Mouse (Mus musculus) lung, embryonic 15.5 days (tissue): ENCODE results near the gene Irak4. TPM values are rescaled to one million over a fixed set of nuclear protein-coding genes. Genes with fewer than 3 reads are reported as not detected.
A peak's percentile ranks its signal among the peaks of the same experiment; 100 is the strongest.

Source experiments
- ATAC-seq: fragments of 200-750 bp; cut with Nextera tagmentation; 2 replicates; pipeline ENCODE4 v1.8.0; 2017; ENCODE audit warnings: moderate number of reproducible peaks, borderline replicate concordance; ENCODE audit not compliant: low FRiP score, low TSS enrichment; ENCODE audit errors: extremely low read depth
- H3K27ac ChIP-seq: fragments of 300-500 bp; sonication (generic); 2 replicates; pipeline ENCODE4 v1.5.1; 2015; ENCODE audit warnings: moderate library complexity, mild to moderate bottlenecking, inconsistent platforms
- H3K27me3 ChIP-seq: fragments of 300-500 bp; sonication (generic); 2 replicates; pipeline ENCODE4 v1.6.1; 2015; ENCODE audit warnings: inconsistent platforms
- H3K36me3 ChIP-seq: fragments of 300-500 bp; sonication (generic); 2 replicates; pipeline ENCODE4 v1.6.1; 2015; ENCODE audit warnings: inconsistent platforms
- H3K4me1 ChIP-seq: fragments of 300-500 bp; sonication (generic); 2 replicates; pipeline ENCODE4 v1.6.1; 2015; ENCODE audit warnings: inconsistent platforms
- H3K4me2 ChIP-seq: fragments of 300-500 bp; sonication (generic); 2 replicates; pipeline ENCODE4 v1.6.1; 2015; ENCODE audit warnings: inconsistent platforms, mild to moderate bottlenecking, moderate library complexity
- H3K4me3 ChIP-seq: fragments of 300-500 bp; sonication (generic); 2 replicates; pipeline ENCODE4 v1.5.1; 2015; ENCODE audit warnings: mild to moderate bottlenecking, inconsistent platforms
- H3K9ac ChIP-seq: fragments of 300-500 bp; sonication (generic); 2 replicates; pipeline ENCODE4 v1.6.1; 2015; ENCODE audit warnings: inconsistent platforms
- H3K9me3 ChIP-seq: fragments of 300-500 bp; sonication (generic); 2 replicates; pipeline ENCODE4 v1.6.1; 2016; ENCODE audit warnings: inconsistent platforms
- WGBS: fragments of 180-500 bp; shearing (Covaris S2); methylation state at CpG from one replicate; pipeline ENCODE4 v1.1.7; 2015; 5-methylcytosine and 5-hydroxymethylcytosine counted together
- polyA plus RNA-seq: library from polyadenylated mRNA; unstranded; fragments of >200 nt; fragmentation: Nextera tagmentation; extraction: Ambion mirVana; gene quantifications from 2 replicates; pipeline ENCODE4 v1.2.1, GENCODE M21; 2015

Gene Irak4
- polyA plus RNA-seq, 1 experiment from 2014 or later: 9.9 TPM

DNA sequence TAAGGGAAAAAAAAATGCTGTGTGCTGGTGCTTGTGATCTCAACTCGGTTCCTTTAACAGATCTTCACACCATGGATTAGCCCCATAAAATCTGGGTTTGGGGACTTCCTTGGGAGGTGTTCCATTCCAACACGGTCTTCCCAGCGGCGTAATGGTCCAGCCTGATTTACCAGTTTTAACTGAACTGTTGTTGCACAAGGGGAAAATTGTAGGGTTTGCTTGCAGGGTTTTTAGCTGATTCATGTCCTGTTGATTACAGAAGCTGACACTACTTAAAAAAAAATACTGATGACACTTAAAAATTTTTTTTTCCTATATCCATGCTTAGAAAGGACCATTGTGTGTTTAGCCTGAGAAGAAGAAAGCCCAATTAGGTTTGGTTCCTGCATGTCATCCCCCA is 47.9 kb downstream of the Irak4 start:
- Histone ChIP-seq H3K9ac (no peak overlapping the region), H3K27ac (no peak overlapping the region)

DNA sequence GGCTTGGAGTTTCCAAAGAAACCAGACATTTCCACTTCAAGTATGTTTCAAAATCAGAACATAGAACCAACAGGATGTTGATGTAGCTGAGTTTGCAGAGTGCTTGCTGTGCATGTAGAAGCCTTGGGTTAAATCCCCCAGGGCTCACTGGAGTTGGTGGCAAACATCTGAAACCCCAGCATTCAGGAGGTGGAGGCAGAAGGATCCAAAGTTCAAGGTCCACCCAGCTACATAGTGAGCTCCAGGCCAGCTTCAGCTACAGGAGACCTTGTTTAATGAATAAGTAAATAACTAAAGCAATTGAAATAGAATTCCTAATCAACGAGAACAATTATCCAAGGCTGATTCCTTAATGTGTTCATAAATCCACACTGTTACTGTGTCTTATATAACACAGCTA is 50.1 kb downstream of the Irak4 start:
- Histone ChIP-seq H3K9ac (no peak overlapping the region), H3K27ac (no peak overlapping the region), H3K4me1 (peaks cover 3% of the 10 kb centered on the region; the same call in 1 of the 2 replicates), H3K9me3 (no peaks in the 10 kb centered on the region), H3K27me3 (no peaks in the 10 kb centered on the region), H3K4me2 (no peak overlapping the region), H3K4me3 (no peak overlapping the region), H3K36me3 (no peaks in the 10 kb centered on the region)
- 84% methylated on average over 1 of the region's 1 CpGs for WGBS
- no peak for ATAC-seq

More for the DNA sequence above, 47.9 kb downstream of the Irak4 start:
- Histone ChIP-seq H3K27me3 (no peaks in the 10 kb centered on the region), H3K4me3 (no peak overlapping the region), H3K4me2 (no peak overlapping the region), H3K4me1 (peaks cover 11% of the 10 kb centered on the region; the same call in 1 of the 2 replicates), H3K9me3 (no peaks in the 10 kb centered on the region), H3K36me3 (no peaks in the 10 kb centered on the region)
- 81% methylated on average over 4 of the region's 4 CpGs for WGBS
- no peak for ATAC-seq

DNA sequence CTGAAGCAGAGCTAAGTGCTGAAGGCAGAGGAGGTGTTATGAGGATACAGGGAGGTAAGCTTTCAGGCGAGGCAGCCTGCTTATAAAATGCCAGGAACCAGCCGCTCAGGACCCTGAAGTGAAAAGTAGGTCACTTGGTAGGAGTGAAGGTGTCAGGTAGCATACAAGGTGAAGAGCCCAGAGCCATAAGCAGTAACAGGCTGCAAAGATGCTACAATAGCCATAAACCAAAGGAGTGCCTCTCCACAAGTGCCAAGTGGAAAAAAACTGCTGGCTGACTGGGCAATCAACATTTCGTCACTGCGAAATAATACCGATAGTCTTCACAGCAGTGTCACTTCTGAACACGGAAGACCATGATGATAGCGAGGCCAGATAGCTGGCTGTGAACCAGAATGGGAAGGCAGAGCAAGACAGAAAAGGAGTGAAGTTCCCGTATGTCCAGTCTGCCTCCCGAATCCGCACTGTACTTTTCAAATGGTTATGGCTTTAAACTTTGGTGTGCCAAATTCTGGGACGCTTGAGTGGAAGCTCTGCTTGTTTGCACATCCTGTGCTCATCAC is 56.8 kb downstream of the Irak4 start:
- 61% methylated on average over 11 of the region's 11 CpGs for WGBS
- H3K27me3 ChIP-seq: no peaks in the 10 kb centered on the region
- no peaks in the 10 kb centered on the region for H3K9me3 ChIP-seq
- ATAC-seq: no peak
- no peak overlapping the region for H3K4me2 ChIP-seq
- no peaks in the 10 kb centered on the region for H3K4me1 ChIP-seq
- no peak overlapping the region for H3K27ac ChIP-seq
- no peak overlapping the region for H3K4me3 ChIP-seq
- H3K36me3 ChIP-seq: no peaks in the 10 kb centered on the region
- no peak overlapping the region for H3K9ac ChIP-seq

DNA sequence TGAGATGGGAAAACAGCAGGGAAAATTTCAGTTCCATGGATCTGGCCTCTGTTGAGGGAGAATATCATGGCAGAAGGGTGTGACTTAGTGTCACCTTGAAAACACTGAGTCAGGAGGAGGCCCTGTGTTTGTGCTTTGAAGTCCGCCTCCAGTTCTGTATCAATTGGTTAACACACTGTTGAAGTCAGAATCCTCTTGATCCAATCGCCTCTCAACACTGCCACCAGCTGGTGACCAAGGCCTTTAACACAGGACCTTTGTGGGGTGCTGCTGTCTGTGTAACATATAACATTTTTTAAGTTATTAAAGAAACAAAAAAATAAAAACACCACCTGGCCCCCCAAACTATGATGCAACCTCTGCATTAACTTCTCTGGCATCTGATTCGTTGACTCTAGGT is 57.9 kb downstream of the Irak4 start:
- H3K27me3 ChIP-seq: no peaks in the 10 kb centered on the region
- no peak overlapping the region for H3K4me2 ChIP-seq
- WGBS: 25% methylated on average over 3 of the region's 3 CpGs
- no peaks in the 10 kb centered on the region for H3K9me3 ChIP-seq
- H3K27ac ChIP-seq: no peak overlapping the region
- no peaks in the 10 kb centered on the region for H3K4me1 ChIP-seq
- 0 out of 2 replicates have a peak, but pooled peaks have one; percentile 27 for ATAC-seq
- H3K4me3 ChIP-seq: no peak overlapping the region
- H3K9ac ChIP-seq: no peak overlapping the region
- H3K36me3 ChIP-seq: no peaks in the 10 kb centered on the region

DNA sequence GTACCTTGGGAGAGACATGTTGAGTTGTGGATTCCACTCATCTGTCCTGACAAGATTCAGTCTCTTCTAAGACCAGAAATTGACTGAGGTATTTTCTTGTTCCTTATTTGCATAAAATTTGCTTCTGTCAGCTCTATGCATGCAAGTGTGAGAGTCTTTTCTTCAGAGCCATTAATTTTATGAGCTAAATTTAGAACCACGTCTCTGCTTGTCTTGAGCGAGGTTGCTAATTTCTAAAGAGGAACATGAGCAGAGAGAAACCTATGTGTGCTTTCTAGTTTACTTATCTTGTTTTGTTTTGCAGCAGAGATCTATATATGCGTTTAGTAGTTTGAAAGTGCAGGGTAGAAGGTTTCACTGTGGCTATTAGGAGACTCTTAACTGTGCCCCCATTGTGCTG is 59.0 kb downstream of the Irak4 start:
- WGBS: 63% methylated on average over 3 of the region's 3 CpGs
- ATAC-seq: no peak
- no peak overlapping the region for H3K9ac ChIP-seq

DNA sequence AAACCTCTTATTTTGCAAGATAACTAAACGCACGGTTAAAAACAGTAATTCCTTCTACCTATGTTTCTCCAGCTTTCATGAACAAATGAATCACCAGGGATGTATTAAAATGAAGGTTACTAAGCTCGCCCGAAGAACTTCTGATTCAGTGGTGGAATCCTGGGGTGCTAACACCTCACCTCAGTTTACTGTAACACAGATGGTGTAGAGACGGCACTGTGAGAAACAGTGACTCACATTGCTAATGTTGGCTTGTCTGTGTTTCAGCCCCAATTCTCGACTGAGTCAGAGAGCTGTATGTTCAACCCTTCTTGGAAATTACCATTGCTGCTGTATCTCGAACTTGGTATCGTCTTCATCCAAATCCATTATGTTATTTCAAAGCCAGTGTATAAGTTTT is 64.3 kb downstream of the Irak4 start:
- no peak for ATAC-seq
- no peaks in the 10 kb centered on the region for H3K4me1 ChIP-seq
- H3K9ac ChIP-seq: no peak overlapping the region
- H3K27me3 ChIP-seq: no peaks in the 10 kb centered on the region
- H3K9me3 ChIP-seq: no peaks in the 10 kb centered on the region
- 90% methylated on average over 8 of the region's 8 CpGs for WGBS
- H3K36me3 ChIP-seq: no peaks in the 10 kb centered on the region
- H3K4me2 ChIP-seq: no peak overlapping the region
- no peak overlapping the region for H3K4me3 ChIP-seq
- H3K27ac ChIP-seq: no peak overlapping the region

More for the DNA sequence above, 59.0 kb downstream of the Irak4 start:
- Histone ChIP-seq H3K27me3 (no peaks in the 10 kb centered on the region), H3K4me3 (no peak overlapping the region), H3K9me3 (no peaks in the 10 kb centered on the region), H3K36me3 (no peaks in the 10 kb centered on the region), H3K27ac (no peak overlapping the region), H3K4me2 (no peak overlapping the region), H3K4me1 (no peaks in the 10 kb centered on the region)

DNA sequence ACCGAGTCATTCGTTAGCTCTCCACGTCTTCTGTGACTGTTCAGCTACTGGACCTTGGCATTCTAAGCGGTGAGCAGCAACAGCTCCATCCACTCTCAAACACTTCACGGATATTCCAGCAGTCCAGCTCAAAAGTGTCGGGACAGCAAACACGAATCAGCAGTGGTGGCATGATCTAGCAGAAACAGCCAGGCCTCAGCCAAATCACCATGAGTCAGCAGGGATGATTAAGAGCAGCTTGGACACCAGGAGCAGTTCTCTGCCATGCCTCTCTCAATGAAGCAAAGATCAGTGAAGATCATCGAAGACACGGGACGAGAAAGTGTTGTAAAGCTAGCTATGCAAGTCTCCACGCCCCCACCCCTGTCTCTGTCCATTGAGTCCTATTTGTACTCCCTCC is 72.6 kb downstream of the Irak4 start:
- no peak overlapping the region for H3K9ac ChIP-seq
- H3K4me2 ChIP-seq: no peak overlapping the region
- H3K36me3 ChIP-seq: no peaks in the 10 kb centered on the region
- H3K4me1 ChIP-seq: no peaks in the 10 kb centered on the region
- no peak overlapping the region for H3K4me3 ChIP-seq
- no peak overlapping the region for H3K27ac ChIP-seq
- no peaks in the 10 kb centered on the region for H3K27me3 ChIP-seq
- ATAC-seq: no peak
- 83% methylated on average over 11 of the region's 11 CpGs for WGBS
- no peaks in the 10 kb centered on the region for H3K9me3 ChIP-seq

DNA sequence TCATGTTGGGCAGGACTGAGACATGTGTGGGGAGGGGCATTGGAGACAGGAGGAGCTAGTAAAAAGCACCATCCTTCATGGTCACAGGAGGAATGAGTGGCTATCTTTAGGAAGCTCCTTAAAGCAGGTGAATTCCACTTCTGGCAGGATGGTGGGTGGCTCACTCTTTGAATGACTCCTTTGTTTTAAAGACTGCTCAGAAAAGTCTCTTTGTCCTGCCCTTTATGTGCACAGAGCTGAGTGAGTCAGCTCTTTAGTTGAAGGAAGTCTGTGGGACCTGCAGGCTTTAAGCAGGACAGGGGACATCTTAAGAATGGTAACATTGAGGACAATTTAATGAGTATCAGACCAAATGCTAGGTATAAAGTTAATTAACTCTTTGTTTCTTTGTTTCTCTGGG is 77.5 kb downstream of the Irak4 start:
- ATAC-seq: no peak; the same call in 1 of the 2 replicates
- Histone ChIP-seq H3K9ac (no peak overlapping the region), H3K27me3 (no peaks in the 10 kb centered on the region), H3K4me3 (no peak overlapping the region), H3K36me3 (no peaks in the 10 kb centered on the region), H3K4me1 (no peaks in the 10 kb centered on the region), H3K4me2 (no peak overlapping the region), H3K9me3 (no peaks in the 10 kb centered on the region), H3K27ac (no peak overlapping the region)

DNA sequence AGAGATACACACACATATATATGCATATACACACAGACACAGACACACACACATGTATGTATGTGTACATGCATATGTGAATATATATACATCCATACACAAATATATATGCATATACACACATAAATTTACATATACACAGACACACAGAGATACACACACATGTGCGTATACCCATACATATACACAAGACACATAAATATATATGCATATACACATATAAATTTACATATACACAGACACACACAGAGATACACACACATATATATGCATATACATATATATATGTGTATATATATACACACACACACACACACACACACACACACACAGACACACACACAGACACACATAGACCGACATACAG is 85.0 kb downstream of the Irak4 start:
- Histone ChIP-seq H3K9ac (no peak overlapping the region; the same call in 1 of the 2 replicates), H3K4me1 (no peaks in the 10 kb centered on the region), H3K4me3 (peak overlapping the region; percentile 53), H3K4me2 (peak overlapping the region; percentile 94), H3K9me3 (no peaks in the 10 kb centered on the region), H3K27ac (no peak overlapping the region), H3K36me3 (no peaks in the 10 kb centered on the region), H3K27me3 (peaks cover 27% of the 10 kb centered on the region)
- 39% methylated on average over 2 of the region's 2 CpGs for WGBS
- ATAC-seq: no peak

DNA sequence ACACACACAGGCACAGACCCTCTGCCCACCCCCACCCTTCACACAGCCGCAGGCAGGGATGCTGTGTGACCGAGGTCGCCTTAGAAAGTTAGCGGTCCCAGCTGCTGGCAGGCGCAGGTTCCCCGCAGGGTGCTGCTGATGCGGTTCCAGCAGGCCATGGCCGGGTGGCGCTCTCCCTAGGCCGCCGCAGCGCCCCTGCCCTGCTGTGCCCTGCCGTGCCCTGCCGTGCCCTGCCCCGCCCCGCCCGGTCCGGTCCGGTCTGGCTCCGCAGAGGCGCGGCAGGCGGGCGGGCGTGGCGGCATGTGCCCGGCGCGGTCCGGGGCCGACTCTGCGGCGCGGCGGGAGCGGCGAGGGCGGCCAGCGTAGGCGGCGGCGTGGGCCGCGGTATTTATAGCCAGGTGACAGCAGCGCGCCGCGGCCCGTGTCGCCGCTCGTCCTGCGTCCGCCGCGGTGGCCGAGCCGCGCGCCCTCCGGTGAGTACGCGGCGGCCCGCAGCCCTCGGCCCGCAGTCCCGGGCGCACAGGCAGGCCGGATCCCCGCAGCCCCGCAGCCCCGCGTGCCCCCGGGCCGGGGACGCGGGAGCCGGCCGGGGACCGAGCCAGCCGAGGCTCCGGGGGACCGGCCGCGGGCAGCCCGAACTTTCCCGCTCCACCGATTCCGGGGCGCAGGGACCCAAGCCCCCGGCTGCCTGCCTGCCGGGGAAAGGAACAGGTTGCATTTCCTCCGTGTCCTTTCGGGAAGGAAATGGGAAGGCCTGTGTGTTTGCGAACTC is 85.6 kb downstream of the Irak4 start, which contains the start of gene Tmem117:
Gene Tmem117 (plus strand): TSS at position 403 of the 772 bp plus-strand sequence.
- H3K9ac ChIP-seq: peak within 1 kb of the TSS; percentile 41
- H3K27me3 ChIP-seq: peaks cover 27% of the 10 kb centered on the region
- no peaks in the 10 kb centered on the region for H3K4me1 ChIP-seq
- no peaks in the 10 kb centered on the region for H3K9me3 ChIP-seq
- no peak within 1 kb of the TSS for H3K27ac ChIP-seq
- peak within 1 kb of the TSS; percentile 94 for H3K4me2 ChIP-seq
- ATAC-seq: peak; percentile 81
- H3K36me3 ChIP-seq: no peaks in the 10 kb centered on the region
- WGBS: under 1% methylated on average over 67 of the region's 96 CpGs
- H3K4me3 ChIP-seq: peak within 1 kb of the TSS; percentile 53

DNA sequence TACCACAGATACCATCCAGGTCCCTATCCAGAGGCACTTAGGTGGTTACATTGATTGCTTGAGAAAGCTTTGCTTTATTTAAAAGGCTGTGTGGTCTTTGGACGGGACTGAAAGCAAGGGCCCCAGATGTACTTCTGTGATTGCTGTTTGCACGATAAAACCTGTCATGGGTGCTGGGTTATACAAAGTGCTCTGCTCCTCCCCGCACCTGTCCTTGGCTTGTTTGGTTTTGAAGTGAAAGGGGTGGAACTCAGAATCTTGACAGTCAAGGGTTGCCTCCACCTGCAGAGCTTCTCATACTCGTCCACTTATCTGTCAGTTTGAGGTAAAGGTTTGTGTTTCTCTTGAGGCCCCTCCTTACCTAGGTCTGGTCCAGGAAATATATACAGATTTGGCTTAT is 87.1 kb downstream of the Irak4 start:
- Histone ChIP-seq H3K4me1 (no peaks in the 10 kb centered on the region), H3K27me3 (peaks cover 27% of the 10 kb centered on the region), H3K36me3 (no peaks in the 10 kb centered on the region), H3K9ac (no peak overlapping the region), H3K9me3 (no peaks in the 10 kb centered on the region), H3K4me3 (no peak overlapping the region), H3K27ac (no peak overlapping the region), H3K4me2 (no peak overlapping the region)
- ATAC-seq: no peak
- WGBS: 57% methylated on average over 4 of the region's 4 CpGs
